Mouse (Mus musculus): ENCODE measurements around the gene Ugt1a8. TPM values are rescaled to one million over a fixed set of nuclear protein-coding genes. Genes with fewer than 3 reads are reported as not detected.
"Not testable (repeated sequence)": the region's sequence is repeated elsewhere in the genome, so short reads cannot be mapped to it uniquely, and the experiment has no call there.

Gene Ugt1a8
- total RNA-seq, 2 experiments from 2014 or later = not detected

DNA sequence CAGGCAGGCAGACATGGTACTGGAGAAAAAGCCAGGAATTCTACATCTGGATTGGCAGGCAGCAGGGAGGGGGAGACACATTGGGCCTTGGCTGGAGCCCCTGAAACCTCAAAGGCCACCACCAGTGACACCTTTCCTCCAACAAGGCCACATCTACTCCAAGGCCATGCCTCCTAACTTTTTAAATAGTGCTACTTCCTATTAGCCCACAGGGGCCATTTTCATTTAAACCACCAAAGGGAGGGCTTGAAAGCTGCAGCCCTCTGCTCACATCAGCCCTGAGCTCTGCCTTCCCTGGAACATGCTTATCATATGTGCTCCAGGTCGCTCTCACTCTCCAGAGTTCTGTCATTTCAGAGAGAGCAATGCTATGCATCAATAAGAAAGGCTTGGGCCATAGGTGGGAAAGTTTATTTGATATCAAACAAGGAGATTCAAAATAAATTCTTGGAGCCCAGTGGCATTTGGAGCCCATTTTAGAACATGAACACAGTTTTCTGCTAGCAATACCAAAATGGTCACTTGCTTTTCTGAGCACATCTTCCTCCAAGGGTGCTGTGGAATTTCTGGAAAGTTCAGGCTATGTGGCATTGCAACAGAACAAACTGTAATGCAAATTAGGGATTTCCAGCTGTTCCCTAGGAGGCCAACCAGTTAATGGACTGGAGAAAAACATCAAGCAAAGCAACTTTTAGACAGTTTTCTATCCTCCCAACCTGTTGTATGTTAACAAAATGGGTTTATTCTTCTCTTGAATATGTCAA lies 17.2 kb downstream of the Ugt1a8 start:
- no peak for DNase-seq (ENCODE audit: low spot score in 2 of 2)
- intact Hi-C loops (cut with DNase I) = no loop called here

DNA sequence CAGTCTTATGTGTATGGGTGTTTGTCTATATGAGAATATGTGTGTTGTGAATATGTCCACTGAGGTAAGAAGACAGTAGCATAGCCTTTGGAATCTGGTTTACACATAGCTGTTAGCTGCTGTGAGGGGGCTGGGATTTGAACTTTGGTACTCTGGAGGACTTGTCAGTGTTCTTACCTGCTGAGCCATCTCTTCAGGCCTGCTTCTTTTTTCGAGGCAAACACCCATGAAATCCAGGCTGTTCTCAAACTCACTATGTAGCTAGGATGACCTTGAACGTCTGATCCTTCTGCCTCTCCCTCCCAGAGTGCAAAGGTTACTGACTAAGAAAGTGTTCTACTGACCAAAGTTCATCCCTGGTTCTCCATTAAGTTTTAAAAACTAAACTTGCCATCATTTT lies 18.0 kb downstream of the Ugt1a8 start:
- intact Hi-C loops (cut with DNase I) = no loop called here
- DNase-seq (ENCODE audit: low spot score in 2 of 2) = no peak

DNA sequence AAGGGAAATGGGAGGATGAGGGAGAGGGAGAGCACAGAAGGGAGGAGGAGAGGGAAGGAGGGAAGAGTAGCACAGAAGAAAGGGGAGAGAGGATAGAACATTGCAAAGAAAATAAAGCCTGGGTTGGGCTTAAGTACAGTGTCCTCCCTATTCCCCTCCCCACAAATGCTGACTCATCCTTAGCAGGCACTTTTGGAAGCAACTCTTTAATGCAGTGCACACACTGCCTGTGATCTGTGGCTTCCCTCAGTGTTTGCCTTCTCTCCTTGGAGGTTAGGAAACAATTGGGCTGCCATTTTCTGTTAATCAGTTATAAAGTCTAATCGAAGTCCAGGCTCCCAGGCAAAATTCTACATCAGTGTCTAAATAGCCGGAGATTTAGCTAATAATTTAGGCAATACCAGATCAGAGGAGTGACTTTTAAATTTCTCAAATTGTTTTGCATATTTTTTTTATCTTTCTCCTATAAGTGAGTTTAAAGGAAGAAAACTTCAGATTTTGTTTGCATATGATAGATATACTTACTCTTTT lies 21.5 kb downstream of the Ugt1a8 start:
- DNase-seq (ENCODE audit: low spot score in 2 of 2); intact Hi-C loops (cut with DNase I): not testable (repeated sequence)

DNA sequence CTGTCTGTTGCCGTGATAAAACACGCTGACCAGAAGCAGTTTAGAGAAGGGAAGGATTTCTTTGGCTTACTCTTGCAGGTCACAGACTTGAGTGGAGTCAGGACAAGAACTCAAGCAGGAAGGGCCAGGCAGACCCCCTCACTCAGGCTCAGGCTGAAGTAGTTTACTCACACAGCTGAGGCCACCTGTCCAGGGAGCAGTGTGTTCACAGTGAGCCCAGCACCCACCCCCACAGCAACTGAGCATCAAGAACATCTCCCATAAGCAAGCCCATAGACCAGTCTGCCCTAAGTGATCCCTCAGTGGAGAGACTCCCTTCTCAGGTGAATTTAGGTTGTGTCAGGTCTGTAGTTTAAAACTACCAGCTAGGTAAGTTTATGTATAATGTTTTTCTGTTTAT lies 22.0 kb downstream of the Ugt1a8 start:
- intact Hi-C loops (cut with DNase I); DNase-seq (ENCODE audit: low spot score in 2 of 2): not testable (repeated sequence)

DNA sequence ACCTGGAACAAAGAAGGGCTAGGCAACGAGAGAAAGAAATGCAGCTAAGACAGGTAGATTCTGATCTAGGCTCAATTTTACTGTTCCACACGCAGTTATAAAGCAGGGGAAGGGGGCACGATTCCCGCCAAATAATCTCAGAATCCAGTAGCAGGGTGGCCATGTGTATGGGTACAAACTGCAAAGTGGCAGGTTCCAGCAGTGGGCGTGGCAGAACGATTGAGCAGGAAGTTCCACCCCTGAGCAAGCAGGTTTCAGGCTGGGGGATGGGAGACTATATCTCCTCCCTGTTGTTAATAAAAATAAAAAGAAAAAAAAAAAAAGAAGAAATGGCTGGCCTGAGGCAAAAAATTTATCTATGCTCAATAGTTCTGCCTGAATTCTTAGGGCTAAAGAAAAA lies 25.2 kb downstream of the Ugt1a8 start:
- intact Hi-C loops (cut with DNase I) = not testable (repeated sequence)

DNA sequence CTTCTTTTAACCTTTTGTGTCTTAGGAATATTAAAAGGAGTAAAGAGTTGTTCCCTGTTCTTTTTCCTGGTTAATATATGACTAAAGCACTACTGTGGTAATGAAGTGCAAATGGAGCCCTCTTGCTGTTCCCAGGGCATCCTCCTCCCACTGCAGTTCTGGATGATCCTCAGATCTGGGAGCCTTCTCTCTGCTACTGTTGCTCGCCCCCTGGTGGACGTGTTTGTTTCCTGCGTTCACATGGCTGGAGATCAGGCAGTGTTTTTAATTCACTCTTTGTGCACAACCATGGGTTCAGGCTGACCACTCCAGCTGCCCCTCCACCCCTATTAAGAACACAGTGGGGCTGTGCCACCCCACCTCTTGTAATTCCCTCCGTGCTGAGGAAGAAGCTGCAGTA lies 32.9 kb downstream of the Ugt1a8 start:
- DNase-seq (ENCODE audit: low spot score in 2 of 2); intact Hi-C loops (cut with DNase I): not testable (repeated sequence)

More for the DNA sequence above, 25.2 kb downstream of the Ugt1a8 start:
- not testable (repeated sequence) for DNase-seq (ENCODE audit: low spot score in 2 of 2)

DNA sequence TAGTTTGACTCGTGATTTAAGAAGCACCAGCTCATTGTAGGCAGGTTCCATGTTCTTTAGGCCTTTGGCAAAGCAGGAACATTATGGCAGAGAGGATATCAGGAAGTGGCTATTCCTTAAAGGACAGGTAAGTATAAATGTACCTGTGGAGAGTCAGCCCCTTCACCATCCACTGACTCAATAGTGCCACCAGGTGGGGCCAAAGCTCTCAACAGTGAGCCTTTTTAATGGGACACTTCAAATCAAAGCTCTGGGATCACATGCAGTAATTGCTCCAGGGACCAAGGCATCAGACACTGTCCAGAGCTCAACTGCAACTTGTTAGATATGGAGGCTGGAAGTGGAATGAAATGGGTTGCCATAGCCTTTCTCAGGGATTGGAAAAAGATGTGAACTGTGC lies 33.9 kb downstream of the Ugt1a8 start:
- DNase-seq (ENCODE audit: low spot score in 2 of 2); intact Hi-C loops (cut with DNase I): not testable (repeated sequence)

DNA sequence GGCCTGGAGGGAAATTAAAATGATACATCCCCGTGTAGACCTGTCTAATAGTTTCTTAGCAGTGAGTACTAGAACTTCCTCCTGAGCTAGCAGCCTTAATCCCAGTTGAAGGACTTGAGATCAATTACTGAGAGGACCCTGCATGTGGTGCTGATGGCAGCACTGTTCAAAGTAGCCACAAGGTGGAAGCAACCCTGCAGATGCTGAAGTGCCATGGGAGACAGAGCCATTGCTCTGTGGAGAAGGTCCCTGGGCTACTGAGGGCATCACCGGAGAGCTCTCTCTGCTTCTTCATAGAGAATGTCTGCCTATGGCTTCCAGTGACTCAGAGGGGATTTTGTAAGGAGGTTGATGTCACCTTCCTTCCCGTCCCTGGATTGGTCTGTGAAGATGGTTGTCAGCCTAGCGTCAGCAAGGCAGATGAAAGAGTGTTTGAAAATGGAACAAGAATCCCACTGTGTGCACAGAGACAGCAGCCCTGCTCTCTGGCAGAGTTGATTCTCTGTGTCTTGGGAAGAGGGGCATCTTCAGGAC lies 38.3 kb downstream of the Ugt1a8 start:
- intact Hi-C loops (cut with DNase I); DNase-seq (ENCODE audit: low spot score in 2 of 2): not testable (repeated sequence)

DNA sequence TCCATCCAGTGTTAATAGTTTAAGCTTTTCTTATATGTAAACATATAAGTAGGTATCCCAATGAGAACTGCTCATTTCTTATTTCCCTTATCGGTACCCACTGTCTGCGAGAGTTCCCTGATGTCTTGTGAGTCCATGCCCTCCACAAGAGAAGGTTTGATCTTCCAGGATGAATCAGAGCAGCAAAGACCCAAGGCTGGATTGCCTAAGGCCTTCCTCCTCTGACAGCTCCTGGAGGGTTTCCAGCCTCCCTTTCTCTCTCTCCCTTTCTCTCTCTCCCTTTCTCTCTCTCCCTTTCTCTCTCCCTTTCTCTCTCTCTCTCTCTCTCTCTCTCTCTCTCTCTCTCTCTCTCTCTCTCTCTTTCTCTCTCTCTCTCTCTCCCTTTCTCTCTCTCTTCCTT lies 41.5 kb downstream of the Ugt1a8 start:
- intact Hi-C loops (cut with DNase I); DNase-seq (ENCODE audit: low spot score in 2 of 2): not testable (repeated sequence)

DNA sequence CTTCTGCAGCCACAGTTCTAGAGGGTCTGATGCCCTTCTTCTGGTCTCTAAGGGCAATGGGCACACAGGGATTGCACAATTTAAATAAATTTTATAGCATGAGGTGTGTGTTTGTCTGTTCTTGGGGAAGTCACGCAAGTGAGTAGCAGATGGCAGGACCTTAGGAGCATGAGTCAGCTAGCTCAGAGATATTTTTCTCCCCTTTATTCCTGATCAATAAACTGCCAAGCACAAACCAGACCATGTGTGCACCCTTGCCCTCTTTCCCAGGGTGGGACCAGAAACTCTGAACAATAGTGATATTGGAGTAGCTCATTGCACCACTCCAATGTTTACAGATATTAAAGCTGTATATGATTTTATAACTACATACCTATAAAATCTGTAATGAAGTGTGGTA lies 42.6 kb downstream of the Ugt1a8 start:
- DNase-seq (ENCODE audit: low spot score in 2 of 2); intact Hi-C loops (cut with DNase I): not testable (repeated sequence)

DNA sequence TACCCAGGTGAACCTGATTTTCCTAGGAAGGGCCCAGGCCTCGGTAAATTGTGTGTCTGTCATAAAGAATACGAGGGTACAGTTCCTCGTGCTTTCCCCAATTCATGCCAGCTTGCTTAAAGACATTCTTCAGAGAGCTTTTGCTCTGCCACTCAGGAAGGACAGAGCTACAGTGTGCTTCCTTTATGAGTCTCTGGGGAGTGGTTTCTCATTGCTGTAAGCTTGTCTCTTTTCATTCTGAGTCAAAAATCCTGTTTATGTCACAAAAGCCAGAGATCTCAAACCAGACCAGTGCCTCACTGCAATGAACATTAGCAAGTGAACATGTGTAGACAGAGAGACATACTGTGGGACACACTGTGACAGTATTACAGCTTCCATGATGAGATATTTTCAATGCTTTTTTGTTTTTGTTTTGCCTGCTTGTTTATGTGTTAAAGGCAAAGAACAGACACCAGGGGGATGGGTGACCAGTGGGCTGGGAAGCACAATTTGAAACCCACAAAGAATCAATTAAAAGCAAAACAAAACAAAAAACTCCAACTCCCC lies 46.4 kb downstream of the Ugt1a8 start:
- no peak for DNase-seq (ENCODE audit: low spot score in 2 of 2)
- intact Hi-C loops (cut with DNase I) = no loop called here

DNA sequence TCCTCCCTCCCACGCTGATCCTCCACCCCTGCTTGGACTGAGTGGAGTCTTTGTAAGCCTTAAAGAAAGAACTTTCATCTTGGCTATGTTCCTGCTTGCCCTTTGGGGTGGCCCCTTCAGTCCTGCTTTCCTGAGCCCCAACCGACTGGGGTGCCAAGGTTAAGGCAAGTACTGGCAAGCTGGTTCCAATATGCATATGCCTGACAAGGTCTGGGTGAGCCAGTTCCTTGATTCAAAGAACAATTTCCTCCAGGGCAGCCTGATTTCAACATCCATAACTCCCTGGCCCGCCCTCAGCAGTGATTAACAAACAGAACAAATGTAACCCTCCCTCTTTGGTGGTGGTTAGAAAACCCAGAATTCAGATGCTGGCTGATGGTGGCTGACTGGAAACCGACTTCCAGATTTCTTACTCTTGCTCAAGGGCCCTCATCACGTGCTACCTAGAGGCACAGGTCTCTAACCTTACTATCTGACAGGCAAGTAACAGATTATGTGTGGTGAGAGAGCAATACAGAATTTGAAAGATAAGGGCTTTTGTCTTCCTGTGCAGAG lies 46.9 kb downstream of the Ugt1a8 start, which contains the start of gene Ugt1a6a:
Gene Ugt1a6a (plus strand): TSS at position 353 of the 555 bp plus-strand sequence.
- DNase-seq (ENCODE audit: low spot score in 2 of 2); intact Hi-C loops (cut with DNase I): not testable (repeated sequence)

DNA sequence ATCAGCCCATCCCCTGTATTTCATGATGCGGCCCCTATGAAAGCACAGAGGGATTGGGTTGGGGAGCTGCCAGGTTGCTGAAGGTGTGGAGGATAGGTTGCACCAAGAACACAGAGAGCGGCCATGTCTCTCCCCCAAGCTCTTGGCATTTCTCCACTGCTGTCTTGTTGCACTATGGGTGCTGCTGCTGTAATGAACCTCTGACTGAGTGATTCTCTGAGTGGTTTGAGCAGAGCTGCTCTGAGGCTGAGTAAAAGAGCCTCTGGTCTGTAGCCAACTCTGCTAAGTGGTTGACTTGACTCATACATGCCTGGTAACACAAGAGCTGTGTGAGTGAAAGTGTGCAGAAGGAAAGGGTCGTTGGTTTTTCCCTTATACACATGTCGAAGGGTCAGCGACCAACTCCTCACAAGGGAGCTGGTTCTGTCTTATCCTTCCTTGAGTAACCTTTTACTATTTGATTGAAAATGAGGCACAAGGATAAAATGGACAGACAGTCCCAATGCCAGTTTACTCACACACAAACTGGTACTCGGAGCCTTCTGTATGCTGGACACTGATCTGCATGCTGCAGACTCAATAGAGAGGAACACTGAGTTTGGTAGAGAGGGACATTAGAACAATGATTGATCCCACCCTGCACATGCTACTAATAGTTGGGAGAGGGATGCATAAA lies 47.8 kb downstream of the Ugt1a8 start:
- intact Hi-C loops (cut with DNase I); DNase-seq (ENCODE audit: low spot score in 2 of 2): not testable (repeated sequence)

DNA sequence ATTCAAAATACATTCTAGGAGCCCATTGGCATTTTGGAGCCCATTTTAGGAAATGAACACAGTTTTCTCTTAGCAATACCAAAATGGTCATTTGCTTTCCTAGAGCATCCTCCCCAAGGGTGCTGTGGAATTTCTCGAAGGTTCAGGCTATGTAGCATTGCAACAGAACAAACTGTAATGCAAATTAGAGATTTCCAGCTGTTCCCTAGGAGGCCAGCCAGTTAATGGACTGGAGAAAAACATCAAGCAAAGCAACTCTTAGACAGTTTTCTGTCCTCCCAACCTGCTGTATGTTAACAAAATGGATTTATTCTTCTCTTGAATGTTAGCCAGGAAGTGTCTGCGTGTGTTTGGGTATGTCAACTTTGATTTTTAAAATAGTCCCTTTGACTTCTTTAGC lies 49.0 kb downstream of the Ugt1a8 start:
- intact Hi-C loops (cut with DNase I) = no loop called here
- DNase-seq (ENCODE audit: low spot score in 2 of 2) = no peak

DNA sequence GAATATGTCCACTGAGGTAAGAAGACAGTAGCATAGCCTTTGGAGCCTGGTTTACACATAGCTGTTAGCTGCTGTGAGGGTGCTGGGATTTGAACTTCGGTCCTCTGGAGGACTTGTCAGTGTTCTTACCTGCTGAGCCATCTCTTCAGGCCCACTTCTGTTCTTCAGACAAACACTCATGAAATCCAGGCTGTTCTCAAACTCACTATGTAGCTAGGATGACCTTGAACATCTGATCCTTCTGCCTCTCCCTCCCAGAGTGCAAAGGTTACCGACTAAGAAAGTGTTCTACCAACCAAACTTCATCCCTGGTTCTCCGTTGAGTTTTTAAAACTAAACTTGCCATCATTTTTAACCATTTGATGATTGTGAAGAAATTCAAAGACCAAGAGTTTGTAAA lies 49.7 kb downstream of the Ugt1a8 start:
- intact Hi-C loops (cut with DNase I) = no loop called here
- DNase-seq (ENCODE audit: low spot score in 2 of 2) = no peak

DNA sequence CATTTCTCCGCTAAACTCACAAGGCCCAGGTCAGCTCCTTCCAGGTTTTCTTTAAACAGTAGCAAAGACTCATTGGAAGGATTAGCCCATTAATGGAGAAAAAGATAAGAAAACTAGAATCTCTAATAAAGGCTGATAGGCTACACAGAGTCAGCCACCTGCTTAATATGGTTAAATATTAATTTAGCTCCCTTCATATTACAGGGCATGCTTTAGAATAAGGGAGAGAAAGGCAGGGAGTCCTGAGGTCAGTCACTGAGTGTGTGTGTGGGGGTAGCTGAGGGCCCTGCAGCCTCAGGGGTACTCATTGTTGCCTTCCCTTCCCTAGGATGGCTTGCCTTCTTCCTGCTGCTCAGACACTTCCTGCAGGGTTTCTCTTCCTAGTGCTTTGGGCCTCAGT lies 50.5 kb downstream of the Ugt1a8 start:
- intact Hi-C loops (cut with DNase I) = no loop called here
- DNase-seq (ENCODE audit: low spot score in 2 of 2) = no peak

DNA sequence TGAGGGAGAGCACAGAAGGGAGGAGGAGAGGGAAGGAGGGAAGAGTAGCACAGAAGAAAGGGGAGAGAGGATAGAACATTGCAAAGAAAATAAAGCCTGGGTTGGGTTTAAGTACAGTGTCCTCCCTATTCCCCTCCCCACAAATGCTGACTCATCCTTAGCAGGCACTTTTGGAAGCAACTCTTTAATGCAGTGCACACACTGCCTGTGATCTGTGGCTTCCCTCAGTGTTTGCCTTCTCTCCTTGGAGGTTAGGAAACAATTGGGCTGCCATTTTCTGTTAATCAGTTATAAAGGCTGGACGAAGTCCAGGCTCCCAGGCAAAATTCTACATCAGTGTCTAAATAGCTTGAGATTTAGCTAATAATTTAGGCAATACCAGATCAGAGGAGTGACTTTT lies 52.9 kb downstream of the Ugt1a8 start:
- intact Hi-C loops (cut with DNase I); DNase-seq (ENCODE audit: low spot score in 2 of 2): not testable (repeated sequence)

DNA sequence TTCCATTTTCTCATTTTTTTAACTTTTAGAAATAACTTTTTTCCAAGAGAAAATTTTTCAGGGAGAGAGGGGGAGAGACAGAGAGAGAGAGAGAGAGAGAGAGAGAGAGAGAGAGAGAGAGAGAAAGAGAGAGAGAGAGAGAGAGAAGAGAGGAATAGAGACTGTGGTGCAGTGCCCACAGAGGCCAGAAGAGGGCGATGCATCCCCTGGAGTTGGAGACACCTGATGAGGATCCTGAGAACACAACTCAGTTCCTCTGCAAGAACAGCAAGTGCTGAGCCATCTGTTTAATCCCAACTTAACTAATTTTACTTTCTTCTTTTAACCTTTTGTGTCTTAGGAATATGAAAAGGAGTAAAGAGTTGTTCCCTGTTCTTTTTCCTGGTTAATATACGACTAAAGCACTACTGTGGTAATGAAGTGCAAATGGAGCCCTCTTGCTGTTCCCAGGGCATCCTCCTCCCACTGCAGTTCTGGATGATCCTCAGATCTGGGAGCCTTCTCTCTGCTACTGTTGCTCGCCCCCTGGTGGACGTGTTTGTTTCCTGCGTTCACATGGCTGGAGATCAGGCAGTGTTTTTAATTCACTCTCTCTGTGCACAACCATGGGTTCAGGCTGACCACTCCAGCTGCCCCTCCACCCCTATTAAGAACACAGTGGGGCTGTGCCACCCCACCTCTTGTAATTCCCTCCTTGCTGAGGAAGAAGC lies 56.5 kb downstream of the Ugt1a8 start:
- intact Hi-C loops (cut with DNase I) = not testable (repeated sequence)
- peak; percentile 11 to 16 for DNase-seq (ENCODE audit: low spot score in 2 of 2)

DNA sequence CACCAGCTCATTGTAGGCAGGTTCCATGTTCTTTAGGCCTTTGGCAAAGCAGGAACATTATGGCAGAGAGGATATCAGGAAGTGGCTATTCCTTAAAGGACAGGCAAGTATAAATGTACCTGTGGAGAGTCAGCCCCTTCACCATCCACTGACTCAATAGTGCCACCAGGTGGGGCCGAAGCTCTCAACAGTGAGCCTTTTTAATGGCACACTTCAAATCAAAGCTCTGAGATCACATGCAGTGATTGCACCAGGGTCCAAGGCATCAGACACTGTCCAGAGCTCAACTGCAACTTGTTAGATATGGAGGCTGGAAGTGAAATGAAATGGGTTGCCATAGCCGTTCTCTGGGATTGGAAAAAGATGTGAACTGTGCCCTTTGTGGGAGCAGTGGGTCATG lies 57.7 kb downstream of the Ugt1a8 start:
- DNase-seq (ENCODE audit: low spot score in 2 of 2); intact Hi-C loops (cut with DNase I): not testable (repeated sequence)

Data from left cerebral cortex, postnatal 25 days (tissue).